Mouse (Mus musculus): ENCODE data around the gene Poll. TPM values are rescaled to one million over a fixed set of nuclear protein-coding genes. Genes with fewer than 3 reads are reported as not detected.

Gene Poll
- polyA plus RNA-seq, 1 experiment: 13.4 TPM

DNA sequence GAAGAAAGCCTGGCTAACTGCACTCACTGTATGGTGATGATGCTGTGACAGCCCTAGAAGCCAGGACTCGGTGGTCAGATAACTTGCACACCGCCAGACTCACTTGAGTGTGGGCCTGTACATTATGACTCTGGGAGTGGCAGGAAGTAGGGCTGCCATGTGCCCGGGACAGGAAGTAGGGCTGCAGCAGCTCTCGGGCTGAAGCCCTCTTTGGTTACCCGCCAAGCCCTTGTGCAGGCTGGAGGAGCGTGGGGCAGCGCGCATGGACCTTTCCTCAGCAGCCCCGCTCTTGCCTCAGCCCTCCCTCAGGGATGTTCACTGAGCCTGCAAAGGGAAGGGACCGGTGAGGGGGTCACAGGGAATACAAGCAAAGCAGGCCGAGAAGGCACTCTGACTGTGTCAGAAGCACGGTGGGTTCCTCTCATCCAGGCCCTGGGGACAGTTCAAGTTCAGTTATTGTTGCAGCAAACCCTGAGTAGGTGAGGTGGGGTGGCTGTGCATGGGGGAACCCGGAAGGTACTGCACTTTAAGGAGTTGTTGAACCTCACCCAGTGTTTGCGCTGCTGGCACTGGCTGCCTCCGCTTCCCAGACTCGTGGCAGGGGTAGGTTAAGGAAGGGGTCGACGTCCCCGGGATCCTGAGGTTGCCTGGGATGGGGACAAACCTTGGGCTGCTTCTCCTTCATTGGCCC lies 14.8 kb upstream of the Poll start:
- H3K9ac ChIP-seq (ENCODE audit: low read depth, poor library complexity, severe bottlenecking): no peak overlapping the region
- no peaks in the 10 kb centered on the region for H3K9me3 ChIP-seq (replicated peaks; ENCODE audit: control insufficient read depth, insufficient read depth, low read length, poor library complexity, severe bottlenecking)
- no peaks in the 10 kb centered on the region for H3K36me3 ChIP-seq (ENCODE audit: control insufficient read depth, insufficient read depth, low read length, poor library complexity, severe bottlenecking)
- no peaks in the 10 kb centered on the region for H3K27me3 ChIP-seq (ENCODE audit: control insufficient read depth, insufficient read depth, low read length, poor library complexity, severe bottlenecking)
- H3K4me3 ChIP-seq (ENCODE audit: low read depth, low read length): no peak overlapping the region
- TF ChIP-seq POLR2A (IDR thresholded peaks at IDR 0.05; ENCODE audit: insufficient read depth, low read length) (no peak), CTCF (IDR thresholded peaks at IDR 0.05; ENCODE audit: low read depth, low read length) (no peak), EP300 (IDR thresholded peaks at IDR 0.05; ENCODE audit: insufficient read depth, low read depth, low read length) (no peak)
- H3K27ac ChIP-seq (ENCODE audit: insufficient read depth, low read length): no peak overlapping the region
- H3K4me1 ChIP-seq (ENCODE audit: control insufficient read depth, insufficient read depth, low read length): no peaks in the 10 kb centered on the region

DNA sequence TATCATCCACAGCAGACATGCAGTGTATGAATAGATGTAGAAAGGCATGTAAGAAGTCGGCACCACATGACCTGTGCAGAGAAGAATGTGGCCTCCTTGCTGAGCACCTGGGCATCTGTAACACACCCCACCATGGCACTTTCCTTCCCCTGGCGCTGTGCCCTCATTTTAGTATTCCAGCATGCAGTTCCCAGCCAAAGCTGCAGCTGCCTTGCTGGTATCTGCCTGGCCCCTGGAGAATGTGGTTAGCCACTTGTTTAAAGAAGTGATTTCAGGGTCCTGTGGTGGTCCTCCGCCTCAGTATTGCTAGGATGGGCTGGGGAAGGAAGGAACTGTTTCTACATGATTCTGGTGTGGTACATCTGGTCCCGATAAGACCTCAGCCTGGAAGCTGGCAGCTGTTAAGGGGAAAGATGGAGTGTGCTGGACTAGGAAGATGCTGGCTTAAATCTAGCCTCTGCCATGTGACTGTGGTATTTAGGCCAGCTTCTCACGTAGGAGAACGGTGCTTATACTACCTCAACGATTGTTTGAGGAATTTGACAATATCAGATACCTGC lies 14.1 kb upstream of the Poll start:
- no peaks in the 10 kb centered on the region for H3K4me1 ChIP-seq (ENCODE audit: control insufficient read depth, insufficient read depth, low read length)
- H3K27me3 ChIP-seq (ENCODE audit: control insufficient read depth, insufficient read depth, low read length, poor library complexity, severe bottlenecking): no peaks in the 10 kb centered on the region
- no peak overlapping the region for H3K27ac ChIP-seq (ENCODE audit: insufficient read depth, low read length)
- H3K4me3 ChIP-seq (ENCODE audit: low read depth, low read length): no peak overlapping the region
- no peak for TF ChIP-seq EP300 (IDR thresholded peaks at IDR 0.05; ENCODE audit: insufficient read depth, low read depth, low read length)
- no peak for TF ChIP-seq POLR2A (IDR thresholded peaks at IDR 0.05; ENCODE audit: insufficient read depth, low read length)
- no peak for TF ChIP-seq CTCF (IDR thresholded peaks at IDR 0.05; ENCODE audit: low read depth, low read length)
- H3K9ac ChIP-seq (ENCODE audit: low read depth, poor library complexity, severe bottlenecking): no peak overlapping the region
- H3K9me3 ChIP-seq (replicated peaks; ENCODE audit: control insufficient read depth, insufficient read depth, low read length, poor library complexity, severe bottlenecking): no peaks in the 10 kb centered on the region
- no peaks in the 10 kb centered on the region for H3K36me3 ChIP-seq (ENCODE audit: control insufficient read depth, insufficient read depth, low read length, poor library complexity, severe bottlenecking)

DNA sequence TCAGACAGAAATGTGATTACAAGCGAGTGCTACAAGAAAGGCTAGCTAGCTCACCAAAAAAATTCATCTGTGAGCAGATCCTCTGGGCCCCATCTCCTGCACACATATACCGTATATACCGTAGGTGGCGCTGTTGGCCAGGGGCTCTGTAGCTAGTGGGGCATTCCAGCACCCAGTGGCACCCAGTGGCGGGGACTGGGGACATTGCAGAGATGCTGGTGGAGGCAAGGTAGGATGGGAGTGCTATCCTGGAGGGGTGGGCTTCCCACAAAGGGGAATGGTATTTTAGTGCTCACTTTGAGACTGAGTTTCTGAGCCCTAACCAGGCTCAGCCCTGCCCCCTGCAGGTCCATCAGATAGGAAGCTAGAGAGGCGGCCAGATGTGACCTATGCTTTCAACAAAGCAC lies 13.5 kb upstream of the Poll start:
- H3K4me1 ChIP-seq (ENCODE audit: control insufficient read depth, insufficient read depth, low read length): no peaks in the 10 kb centered on the region
- TF ChIP-seq POLR2A (IDR thresholded peaks at IDR 0.05; ENCODE audit: insufficient read depth, low read length): no peak
- no peak for TF ChIP-seq EP300 (IDR thresholded peaks at IDR 0.05; ENCODE audit: insufficient read depth, low read depth, low read length)
- peak; percentile 70 for TF ChIP-seq CTCF (IDR thresholded peaks at IDR 0.05; ENCODE audit: low read depth, low read length)
- no peak overlapping the region for H3K27ac ChIP-seq (ENCODE audit: insufficient read depth, low read length)
- no peaks in the 10 kb centered on the region for H3K36me3 ChIP-seq (ENCODE audit: control insufficient read depth, insufficient read depth, low read length, poor library complexity, severe bottlenecking)
- H3K27me3 ChIP-seq (ENCODE audit: control insufficient read depth, insufficient read depth, low read length, poor library complexity, severe bottlenecking): no peaks in the 10 kb centered on the region
- H3K9ac ChIP-seq (ENCODE audit: low read depth, poor library complexity, severe bottlenecking): no peak overlapping the region
- no peak overlapping the region for H3K4me3 ChIP-seq (ENCODE audit: low read depth, low read length)
- H3K9me3 ChIP-seq (replicated peaks; ENCODE audit: control insufficient read depth, insufficient read depth, low read length, poor library complexity, severe bottlenecking): no peaks in the 10 kb centered on the region

DNA sequence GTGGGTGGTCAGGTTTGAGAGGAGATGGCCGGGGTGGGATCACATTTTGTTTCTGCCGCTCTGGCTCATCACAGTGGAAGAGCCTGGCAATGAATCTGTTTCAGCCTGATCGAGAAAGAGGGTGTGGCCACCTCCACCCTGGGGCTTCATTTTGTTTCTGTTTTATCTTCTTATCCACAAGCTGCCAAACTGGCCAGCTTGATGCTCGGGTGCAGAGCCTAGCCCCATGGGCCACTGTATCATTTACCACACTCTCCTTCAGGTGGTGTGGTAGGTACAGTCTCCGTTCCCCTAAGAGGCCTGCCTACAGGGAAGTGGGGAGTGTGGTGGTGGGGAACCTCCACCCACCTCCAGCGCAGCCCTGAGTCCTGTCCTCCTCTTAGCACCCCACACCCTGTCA lies 12.7 kb upstream of the Poll start:
- H3K4me3 ChIP-seq (ENCODE audit: low read depth, low read length): no peak overlapping the region
- H3K9ac ChIP-seq (ENCODE audit: low read depth, poor library complexity, severe bottlenecking): no peak overlapping the region
- no peaks in the 10 kb centered on the region for H3K9me3 ChIP-seq (replicated peaks; ENCODE audit: control insufficient read depth, insufficient read depth, low read length, poor library complexity, severe bottlenecking)
- H3K36me3 ChIP-seq (ENCODE audit: control insufficient read depth, insufficient read depth, low read length, poor library complexity, severe bottlenecking): no peaks in the 10 kb centered on the region
- no peaks in the 10 kb centered on the region for H3K27me3 ChIP-seq (ENCODE audit: control insufficient read depth, insufficient read depth, low read length, poor library complexity, severe bottlenecking)
- H3K4me1 ChIP-seq (ENCODE audit: control insufficient read depth, insufficient read depth, low read length): no peaks in the 10 kb centered on the region
- TF ChIP-seq CTCF (IDR thresholded peaks at IDR 0.05; ENCODE audit: low read depth, low read length) (no peak), POLR2A (IDR thresholded peaks at IDR 0.05; ENCODE audit: insufficient read depth, low read length) (no peak), EP300 (IDR thresholded peaks at IDR 0.05; ENCODE audit: insufficient read depth, low read depth, low read length) (no peak)
- H3K27ac ChIP-seq (ENCODE audit: insufficient read depth, low read length): no peak overlapping the region

DNA sequence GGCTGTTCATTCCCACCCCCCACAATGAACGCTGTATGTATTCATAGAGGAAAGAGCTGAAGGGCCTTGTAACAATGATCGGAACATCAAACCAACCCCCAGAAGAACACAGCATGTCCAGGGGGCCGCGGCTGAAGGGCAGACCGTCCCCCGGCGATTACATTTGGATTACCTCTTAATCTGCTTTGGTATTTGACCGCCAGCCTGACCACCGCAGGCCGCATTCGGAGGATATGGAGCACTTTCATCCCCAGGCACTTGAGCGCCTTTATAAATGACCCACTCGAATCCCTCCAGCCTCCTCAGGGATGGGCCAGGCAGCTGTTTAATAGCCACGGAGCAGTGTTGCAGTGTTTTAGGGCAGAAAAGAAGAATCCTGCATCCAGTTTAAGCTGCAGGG lies 7.0 kb upstream of the Poll start:
- Histone ChIP-seq H3K9me3 (replicated peaks; ENCODE audit: control insufficient read depth, insufficient read depth, low read length, poor library complexity, severe bottlenecking) (no peaks in the 10 kb centered on the region), H3K27ac (ENCODE audit: insufficient read depth, low read length) (no peak overlapping the region), H3K9ac (ENCODE audit: low read depth, poor library complexity, severe bottlenecking) (no peak overlapping the region), H3K4me3 (ENCODE audit: low read depth, low read length) (no peak overlapping the region), H3K27me3 (ENCODE audit: control insufficient read depth, insufficient read depth, low read length, poor library complexity, severe bottlenecking) (no peaks in the 10 kb centered on the region), H3K36me3 (ENCODE audit: control insufficient read depth, insufficient read depth, low read length, poor library complexity, severe bottlenecking) (no peaks in the 10 kb centered on the region), H3K4me1 (ENCODE audit: control insufficient read depth, insufficient read depth, low read length) (no peaks in the 10 kb centered on the region)
- TF ChIP-seq EP300 (IDR thresholded peaks at IDR 0.05; ENCODE audit: insufficient read depth, low read depth, low read length): no peak
- TF ChIP-seq POLR2A (IDR thresholded peaks at IDR 0.05; ENCODE audit: insufficient read depth, low read length): no peak
- no peak for TF ChIP-seq CTCF (IDR thresholded peaks at IDR 0.05; ENCODE audit: low read depth, low read length)

DNA sequence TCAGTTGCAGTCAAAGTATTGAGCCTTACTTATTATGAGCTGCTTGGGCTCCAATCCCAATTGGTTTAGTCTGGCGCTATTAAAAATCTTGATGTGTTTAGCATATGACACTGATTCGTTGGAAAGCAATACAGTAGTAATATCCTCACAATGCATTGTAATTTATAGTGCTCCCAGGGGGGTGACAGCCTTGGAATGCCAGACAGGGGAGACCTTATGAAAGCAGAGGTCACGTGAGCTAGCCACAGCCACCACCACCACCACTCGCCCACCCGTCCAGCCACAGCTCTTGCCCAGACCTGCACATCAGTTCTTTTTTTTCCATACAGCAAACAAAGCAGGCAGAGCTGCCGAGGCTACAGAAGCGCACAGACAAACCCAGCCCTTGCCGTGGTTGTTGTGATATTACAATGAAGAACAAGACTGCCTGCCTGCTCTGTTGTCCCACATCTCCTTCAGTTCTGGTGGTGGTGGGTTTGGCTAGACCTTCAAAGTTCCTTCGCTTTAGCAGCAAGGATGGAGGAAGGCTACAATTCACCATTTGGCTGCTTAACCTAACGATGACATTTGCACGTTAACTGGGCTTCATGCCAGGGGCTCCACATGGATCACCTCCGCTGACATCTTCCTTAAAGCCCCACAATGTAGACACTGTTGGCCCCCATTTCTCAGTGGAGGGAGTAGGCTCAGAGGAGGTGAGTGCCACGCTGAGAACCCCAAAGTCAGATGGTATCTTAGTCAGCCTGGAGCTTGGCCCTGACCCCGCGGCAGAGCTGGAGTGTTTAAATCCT lies 5.8 kb upstream of the Poll start:
- no peak overlapping the region for H3K27ac ChIP-seq (ENCODE audit: insufficient read depth, low read length)
- H3K4me1 ChIP-seq (ENCODE audit: control insufficient read depth, insufficient read depth, low read length): no peaks in the 10 kb centered on the region
- H3K9me3 ChIP-seq (replicated peaks; ENCODE audit: control insufficient read depth, insufficient read depth, low read length, poor library complexity, severe bottlenecking): no peaks in the 10 kb centered on the region
- no peaks in the 10 kb centered on the region for H3K27me3 ChIP-seq (ENCODE audit: control insufficient read depth, insufficient read depth, low read length, poor library complexity, severe bottlenecking)
- no peak for TF ChIP-seq POLR2A (IDR thresholded peaks at IDR 0.05; ENCODE audit: insufficient read depth, low read length)
- TF ChIP-seq CTCF (IDR thresholded peaks at IDR 0.05; ENCODE audit: low read depth, low read length): no peak
- TF ChIP-seq EP300 (IDR thresholded peaks at IDR 0.05; ENCODE audit: insufficient read depth, low read depth, low read length): no peak
- no peak overlapping the region for H3K4me3 ChIP-seq (ENCODE audit: low read depth, low read length)
- H3K36me3 ChIP-seq (ENCODE audit: control insufficient read depth, insufficient read depth, low read length, poor library complexity, severe bottlenecking): no peaks in the 10 kb centered on the region
- no peak overlapping the region for H3K9ac ChIP-seq (ENCODE audit: low read depth, poor library complexity, severe bottlenecking)

Data from ES-Bruce4 (cell line).